Mouse (Mus musculus): Measurements from ENCODE around the gene Saysd1. TPM values are rescaled to one million over a fixed set of nuclear protein-coding genes. Genes with fewer than 3 reads are reported as not detected.

The Saysd1 gene
- polyA plus RNA-seq, 1 experiment from 2014 or later, result 4.8 TPM

Other genes with a start within 250 kb of the Saysd1 start
- gene Gng2, start 160.9 kb downstream of the Saysd1 start, polyA plus RNA-seq (2016; fragmentation: Nextera tagmentation; extraction: Ambion mirVana), result 10.7 and 11.8 TPM in 2 replicates
- 8.6 and 8.9 TPM in 2 replicates for gene Kcnk5, start 43.3 kb upstream of the Saysd1 start, polyA plus RNA-seq (2016; fragmentation: Nextera tagmentation; extraction: Ambion mirVana)
- 1.4 and 1.7 TPM in 2 replicates for gene Kcnk16, start 130.7 kb upstream of the Saysd1 start, polyA plus RNA-seq (2016; fragmentation: Nextera tagmentation; extraction: Ambion mirVana)
- gene Nudt13, start 156.2 kb upstream of the Saysd1 start, polyA plus RNA-seq (2016; fragmentation: Nextera tagmentation; extraction: Ambion mirVana), result 7.8 and 9.3 TPM in 2 replicates
- gene Ecd, start 209.6 kb upstream of the Saysd1 start, polyA plus RNA-seq (2016; fragmentation: Nextera tagmentation; extraction: Ambion mirVana), result 49.2 and 49.5 TPM in 2 replicates
- gene Fam149b, start 209.6 kb upstream of the Saysd1 start, polyA plus RNA-seq (2016; fragmentation: Nextera tagmentation; extraction: Ambion mirVana), result 14.6 TPM in 2 replicates